Mouse (Mus musculus) regulatory T cell (primary cell): ENCODE results near the gene Kcnk16.
"Not testable (repeated sequence)": the region's sequence is repeated elsewhere in the genome, so short reads cannot be mapped to it uniquely, and the experiment has no call there.

Experiments
- in situ Hi-C: fragments of 300-600 bp; cut with MboI, MseI; formaldehyde crosslinking; loops from one replicate; pipeline ENCODE4 v1.15.1; 2025; ENCODE audit warnings: high pct_unique_total_duplicates

Gene Kcnk16

GRCm38 (mm10) chr14:20269082-20269809 lies at the start of gene Kcnk16:
Kcnk16 (minus strand) TSS chr14:20269199.
- in situ Hi-C loops = loop anchor here (10.0 kb wide), 1 partner anchor 434 kb away; no protein-coding TSS in a partner anchor

DNA sequence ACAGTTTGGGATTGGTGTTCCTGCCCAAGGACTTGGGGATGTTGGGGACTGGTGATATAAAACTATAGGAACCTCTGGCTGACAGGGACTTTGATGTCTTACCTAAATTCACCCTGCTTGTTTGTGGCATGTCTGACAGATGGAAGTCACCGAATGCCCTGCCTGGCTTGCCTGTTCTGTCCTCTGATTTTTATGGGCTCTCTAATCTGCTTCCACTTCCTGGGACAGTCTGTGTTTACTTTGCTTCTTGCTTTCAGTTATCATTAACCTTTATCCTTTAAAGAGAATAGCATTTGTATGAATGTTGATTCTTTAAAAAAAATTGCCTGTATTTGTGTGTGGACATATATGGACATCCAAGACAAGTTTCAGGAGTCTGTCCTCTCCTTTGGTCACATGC lies 46.1 kb upstream of the Kcnk16 start:
- in situ Hi-C loops = no loop called here

DNA sequence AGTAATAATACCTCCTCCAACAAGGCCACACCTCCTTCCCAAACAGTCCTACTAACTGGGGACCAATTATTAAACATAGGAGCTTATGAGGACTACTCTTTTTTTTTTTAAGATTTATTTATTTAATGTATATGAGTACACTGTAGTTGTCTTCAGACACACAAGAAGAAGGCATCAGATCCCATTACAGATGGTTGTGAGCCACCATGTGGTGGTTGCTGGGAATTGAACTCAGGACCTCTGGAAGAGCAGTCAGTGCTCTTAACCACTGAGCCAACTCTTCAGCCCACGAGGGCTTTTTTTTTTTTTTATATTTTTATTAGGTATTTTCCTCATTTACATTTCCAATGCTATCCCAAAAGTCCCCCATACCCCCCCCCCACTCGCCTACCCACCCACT lies 36.1 kb upstream of the Kcnk16 start:
- in situ Hi-C loops = not testable (repeated sequence)

DNA sequence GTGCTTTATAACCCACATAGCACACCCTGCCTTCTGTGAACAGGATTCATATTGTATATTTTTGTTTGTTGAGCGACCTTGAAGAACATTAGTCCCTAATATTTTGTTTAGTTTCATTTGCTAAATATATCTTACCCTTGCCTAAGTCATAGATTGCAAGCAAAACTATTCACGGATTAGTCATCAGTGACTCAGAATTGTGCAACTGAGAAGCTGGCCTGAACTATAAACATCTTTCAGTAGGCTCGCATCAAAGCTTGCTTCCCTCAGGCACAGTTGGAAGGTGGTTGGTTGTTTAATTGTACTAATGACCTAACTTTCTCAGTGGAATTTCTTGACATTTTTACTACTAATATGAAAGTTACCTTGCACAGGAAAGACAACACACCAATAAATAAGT lies 29.1 kb upstream of the Kcnk16 start:
- in situ Hi-C loops = no loop called here

GRCm38 (mm10) chr14:20297616-20298015 lies 28.6 kb upstream of the Kcnk16 start:
- in situ Hi-C loops = no loop called here

DNA sequence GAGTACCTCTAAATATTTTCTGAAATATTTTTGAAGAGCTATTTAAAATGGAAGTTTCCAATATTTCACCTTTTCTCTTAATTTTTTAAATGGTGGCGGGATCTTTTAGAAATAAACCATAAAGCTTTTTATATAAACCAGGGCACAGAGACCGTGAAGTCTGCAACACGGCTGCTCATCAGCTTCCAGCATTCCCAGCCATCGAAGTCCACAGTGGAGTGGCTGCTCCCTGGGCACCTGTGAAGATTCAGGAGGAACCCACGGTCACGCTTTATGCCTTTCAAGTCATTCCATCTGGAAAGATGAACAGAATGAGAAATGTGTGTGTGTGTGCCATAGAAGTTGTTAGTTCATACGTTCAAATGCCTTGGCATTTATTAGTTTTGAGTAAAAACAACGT lies 25.9 kb upstream of the Kcnk16 start:
- in situ Hi-C loops = no loop called here

GRCm38 (mm10) chr14:20294117-20294892 lies 25.3 kb upstream of the Kcnk16 start, which contains the start of gene Nudt13:
Nudt13 (plus strand) TSS chr14:20294697.
- in situ Hi-C loops = no loop called here

DNA sequence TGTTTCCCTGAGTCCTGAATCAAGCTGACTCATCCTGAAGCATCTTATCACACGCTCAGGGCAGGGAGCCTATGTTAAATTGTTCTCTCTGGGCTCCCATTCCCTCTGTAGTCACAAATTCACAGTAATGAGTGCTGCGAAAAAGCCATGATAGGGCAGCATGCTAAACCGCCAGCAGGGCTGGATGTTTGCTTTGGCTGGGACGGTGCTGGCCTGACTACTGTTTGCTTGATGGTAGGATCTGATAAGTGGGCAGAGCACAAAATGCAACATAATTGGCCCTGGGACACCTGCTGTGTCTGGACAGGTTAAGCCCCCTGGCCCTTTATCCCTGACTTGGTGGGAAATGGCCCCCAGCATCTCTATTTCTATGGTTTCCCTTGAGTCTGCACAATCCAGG lies 22.4 kb upstream of the Kcnk16 start:
- in situ Hi-C loops = no loop called here

- in situ Hi-C loops = loop anchor here (10.0 kb wide), 1 partner anchor 434 kb away; no protein-coding TSS in a partner anchor
These were observed 578 bp downstream of the Kcnk16 start for GRCm38 (mm10) chr14:20268421-20268820.

- in situ Hi-C loops = loop anchor here (10.0 kb wide), 1 partner anchor 428 kb away; no protein-coding TSS in a partner anchor
These were observed 6.7 kb downstream of the Kcnk16 start for GRCm38 (mm10) chr14:20262346-20262745.

DNA sequence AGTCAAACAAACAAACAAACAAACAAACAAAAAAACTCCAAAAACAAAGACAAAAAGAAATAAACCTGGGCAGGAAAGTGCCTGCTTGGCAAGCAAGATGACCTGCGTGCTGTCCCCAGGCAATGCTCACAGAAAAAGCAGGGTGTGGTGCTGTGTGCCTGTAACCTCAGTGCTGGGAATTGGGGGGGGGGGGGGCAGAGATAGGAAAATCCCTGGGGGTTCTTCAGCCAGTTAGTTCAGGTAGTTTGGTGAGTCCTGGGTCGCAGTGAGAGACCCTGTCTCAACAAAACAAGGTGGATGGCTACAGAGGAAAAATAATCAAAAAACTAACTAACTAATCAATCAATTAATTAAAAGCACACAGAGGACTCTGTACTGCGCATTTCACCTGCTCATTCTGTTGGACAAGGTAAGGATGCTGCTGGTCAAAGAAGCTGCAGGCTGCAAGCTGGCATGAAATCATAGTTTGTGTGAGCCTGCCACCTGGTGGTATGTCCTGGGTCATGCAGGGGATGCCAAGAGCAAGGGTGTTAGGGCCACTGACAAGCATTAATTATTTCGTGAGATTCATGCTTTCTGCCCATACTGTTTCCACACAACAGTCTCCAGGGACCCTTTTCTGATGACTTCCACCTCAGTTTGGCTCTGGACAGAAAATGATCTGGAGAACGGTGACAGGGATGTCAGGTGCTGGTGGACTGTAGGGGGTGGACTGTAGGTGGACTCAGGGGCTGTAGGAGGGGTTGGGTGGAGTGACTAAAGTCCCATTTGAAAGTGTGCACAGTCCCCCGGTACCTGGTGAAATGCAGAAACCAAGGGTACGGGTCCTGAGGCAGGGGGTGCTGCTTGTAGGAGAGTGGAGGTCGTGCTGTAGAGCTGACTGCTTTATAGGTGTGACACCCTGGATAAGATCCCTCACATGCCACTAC lies 10.6 kb downstream of the Kcnk16 start:
- in situ Hi-C loops = no loop called here

DNA sequence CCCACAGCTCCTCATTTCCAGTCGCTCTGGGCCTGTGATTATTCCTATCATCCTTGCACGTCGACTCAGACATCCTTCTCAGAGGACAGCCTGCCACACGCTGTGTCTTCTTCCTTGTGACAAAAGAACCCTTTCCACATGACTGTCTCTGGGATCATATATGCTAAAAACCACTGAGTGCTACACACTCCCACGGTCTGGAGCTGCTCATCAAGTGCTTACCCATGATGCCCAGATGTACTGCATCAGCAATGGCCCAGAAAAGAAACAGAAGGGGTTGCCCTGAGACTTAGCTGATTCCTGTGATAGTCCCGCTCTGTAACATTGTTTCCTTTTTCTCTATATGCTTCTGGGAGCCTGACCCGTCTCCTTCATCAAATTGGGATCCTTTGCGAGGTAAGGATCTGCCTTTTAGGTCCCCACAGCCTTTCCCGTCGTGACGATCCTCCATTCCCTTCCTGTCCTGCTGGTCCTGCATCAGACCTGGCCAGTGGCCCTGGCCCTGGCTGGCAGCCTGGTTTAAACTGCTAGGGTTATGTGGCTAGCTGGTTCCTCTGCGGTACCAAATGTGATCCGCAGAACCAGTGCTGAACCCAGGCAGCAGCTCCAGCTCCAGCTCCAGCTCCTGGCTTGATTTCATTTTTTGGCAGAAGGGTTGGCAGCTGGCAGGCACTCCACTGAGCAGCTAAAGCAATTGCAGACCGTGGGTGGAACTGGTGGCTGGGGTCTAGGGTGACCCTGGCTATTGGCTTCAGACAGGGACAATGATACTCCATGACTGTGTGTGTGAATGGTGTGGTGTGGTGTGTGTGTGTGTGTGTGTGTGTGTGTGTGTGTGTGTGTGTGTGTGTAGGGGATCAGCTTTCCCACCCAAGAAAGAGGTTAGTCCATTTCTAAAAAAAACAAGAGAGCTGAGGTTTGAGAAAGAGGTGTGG lies 18.5 kb downstream of the Kcnk16 start:
- in situ Hi-C loops = loop anchor here (5.0 kb wide), 1 partner anchor 123 kb away; no protein-coding TSS in a partner anchor

- in situ Hi-C loops = no loop called here
These were observed 21.0 kb downstream of the Kcnk16 start for GRCm38 (mm10) chr14:20248001-20248400.

GRCm38 (mm10) chr14:20246811-20247266 lies 22.2 kb downstream of the Kcnk16 start:
- in situ Hi-C loops = no loop called here

- in situ Hi-C loops = no loop called here
These were observed 23.1 kb downstream of the Kcnk16 start for GRCm38 (mm10) chr14:20245861-20246260.

DNA sequence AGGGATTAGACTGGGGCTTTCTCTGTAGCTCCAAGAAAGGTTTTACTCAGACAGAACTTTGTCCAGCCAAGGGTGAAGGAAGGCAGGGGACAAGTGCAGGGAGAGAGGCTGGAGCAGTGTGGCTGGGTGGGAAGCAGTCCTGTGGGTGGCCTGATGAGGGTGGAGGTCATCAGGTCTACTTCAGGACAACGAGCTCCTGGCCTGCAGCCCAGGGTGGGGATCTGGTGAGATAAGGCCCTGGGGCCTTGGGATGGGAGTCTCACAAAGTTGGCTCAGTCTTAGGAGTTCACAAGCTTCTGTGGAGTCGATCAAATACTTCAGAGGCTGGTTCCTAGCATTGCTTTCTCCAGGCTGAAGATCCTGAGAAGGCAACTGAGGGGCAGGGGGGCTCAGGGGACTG lies 23.7 kb downstream of the Kcnk16 start:
- in situ Hi-C loops = no loop called here

GRCm38 (mm10) chr14:20243158-20243557 lies 25.8 kb downstream of the Kcnk16 start:
- in situ Hi-C loops = no loop called here

GRCm38 (mm10) chr14:20242454-20242853 lies 26.5 kb downstream of the Kcnk16 start:
- in situ Hi-C loops = no loop called here

GRCm38 (mm10) chr14:20234403-20234802 lies 34.6 kb downstream of the Kcnk16 start:
- in situ Hi-C loops = no loop called here
